Mouse (Mus musculus): Measurements from ENCODE around the gene Scd4. TPM values are rescaled to one million over a fixed set of nuclear protein-coding genes. Genes with fewer than 3 reads are reported as not detected.
A peak's percentile ranks its signal among the peaks of the same experiment; 100 is the strongest.

Gene Scd4
- polyA plus RNA-seq, 1 experiment from 2014 or later, result 0.06 TPM

GRCm38 (mm10) chr19:44294588-44295041 lies 38.3 kb upstream of the Scd4 start:
- peak overlapping the region; percentile 76 for H3K4me3 ChIP-seq
- peak overlapping the region; percentile 97 for H3K27ac ChIP-seq
- WGBS, result 1% methylated on average over 14 of the region's 14 CpGs
- peak; percentile 90 for DNase-seq (ENCODE audit: extremely low spot score, low spot score)
- peaks cover 49% of the 10 kb centered on the region for H3K36me3 ChIP-seq (replicated peaks)
- H3K27me3 ChIP-seq (ENCODE audit: poor library complexity, severe bottlenecking), result no peaks in the 10 kb centered on the region
- no peaks in the 10 kb centered on the region for H3K9me3 ChIP-seq
- peaks cover 80% of the 10 kb centered on the region for H3K4me1 ChIP-seq

GRCm38 (mm10) chr19:44295251-44295650 lies 37.6 kb upstream of the Scd4 start:
- peak overlapping the region; percentile 76 for H3K4me3 ChIP-seq
- H3K9me3 ChIP-seq, result no peaks in the 10 kb centered on the region
- H3K4me1 ChIP-seq, result peaks cover 82% of the 10 kb centered on the region
- 16% methylated on average over 3 of the region's 3 CpGs for WGBS
- H3K36me3 ChIP-seq (replicated peaks), result peaks cover 55% of the 10 kb centered on the region
- H3K27ac ChIP-seq, result peak overlapping the region; percentile 97
- H3K27me3 ChIP-seq (ENCODE audit: poor library complexity, severe bottlenecking), result no peaks in the 10 kb centered on the region
- DNase-seq (ENCODE audit: extremely low spot score, low spot score), result no peak

- Histone ChIP-seq H3K27ac (peak overlapping the region; percentile 97), H3K36me3 (replicated peaks) (peaks cover 60% of the 10 kb centered on the region), H3K4me1 (peaks cover 84% of the 10 kb centered on the region), H3K27me3 (ENCODE audit: poor library complexity, severe bottlenecking) (no peaks in the 10 kb centered on the region), H3K4me3 (peak overlapping the region; percentile 76), H3K9me3 (no peaks in the 10 kb centered on the region)
- peak; percentile 84 for DNase-seq (ENCODE audit: extremely low spot score, low spot score)
- WGBS, result 15% methylated on average over 4 of the region's 4 CpGs
These were observed 37.2 kb upstream of the Scd4 start for GRCm38 (mm10) chr19:44295741-44296140.

- Histone ChIP-seq H3K36me3 (replicated peaks) (peaks cover 65% of the 10 kb centered on the region), H3K4me3 (peak overlapping the region; percentile 76), H3K9me3 (no peaks in the 10 kb centered on the region), H3K4me1 (peaks cover 85% of the 10 kb centered on the region), H3K27ac (peak overlapping the region; percentile 97), H3K27me3 (ENCODE audit: poor library complexity, severe bottlenecking) (no peaks in the 10 kb centered on the region)
- 47% methylated on average over 7 of the region's 7 CpGs for WGBS
- no peak for DNase-seq (ENCODE audit: extremely low spot score, low spot score)
These were observed 36.7 kb upstream of the Scd4 start for GRCm38 (mm10) chr19:44296186-44296585.

- Histone ChIP-seq H3K4me1 (peaks cover 82% of the 10 kb centered on the region), H3K27ac (peak overlapping the region; percentile 97)
- 81% methylated on average over 8 of the region's 8 CpGs for WGBS
These were observed 35.7 kb upstream of the Scd4 start for GRCm38 (mm10) chr19:44297068-44297760.

DNA sequence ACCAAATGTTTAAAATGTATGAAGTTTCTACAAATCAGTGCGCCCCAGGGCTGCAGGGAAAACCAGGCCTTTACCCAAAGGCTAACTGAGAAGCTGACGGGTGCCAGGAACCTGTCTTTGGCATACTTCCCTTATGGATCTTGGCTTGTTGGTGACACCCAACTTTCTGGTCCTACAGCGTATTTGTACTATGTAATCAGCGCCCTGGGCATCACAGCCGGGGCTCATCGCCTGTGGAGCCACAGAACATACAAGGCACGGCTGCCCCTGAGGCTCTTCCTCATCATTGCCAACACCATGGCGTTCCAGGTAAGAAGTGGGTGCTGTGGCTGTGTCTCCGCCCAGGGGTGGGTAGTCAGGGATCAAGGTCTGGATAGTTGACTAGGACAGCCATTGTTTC lies 35.0 kb upstream of the Scd4 start:
- Histone ChIP-seq H3K27ac (no peak overlapping the region), H3K4me3 (peak overlapping the region; percentile 76), H3K36me3 (replicated peaks) (peaks cover 81% of the 10 kb centered on the region), H3K9me3 (no peaks in the 10 kb centered on the region), H3K27me3 (ENCODE audit: poor library complexity, severe bottlenecking) (no peaks in the 10 kb centered on the region), H3K4me1 (peaks cover 76% of the 10 kb centered on the region)
- 94% methylated on average over 9 of the region's 9 CpGs for WGBS
- DNase-seq (ENCODE audit: extremely low spot score, low spot score), result no peak

More at GRCm38 (mm10) chr19:44297068-44297760, 35.7 kb upstream of the Scd4 start:
- Histone ChIP-seq H3K4me3 (peak overlapping the region; percentile 76), H3K27me3 (ENCODE audit: poor library complexity, severe bottlenecking) (no peaks in the 10 kb centered on the region), H3K36me3 (replicated peaks) (peaks cover 74% of the 10 kb centered on the region), H3K9me3 (no peaks in the 10 kb centered on the region)
- DNase-seq (ENCODE audit: extremely low spot score, low spot score), result no peak

- no peaks in the 10 kb centered on the region for H3K27me3 ChIP-seq (ENCODE audit: poor library complexity, severe bottlenecking)
- peaks cover 93% of the 10 kb centered on the region for H3K36me3 ChIP-seq (replicated peaks)
- H3K4me3 ChIP-seq, result peak overlapping the region; percentile 76
- DNase-seq (ENCODE audit: extremely low spot score, low spot score), result no peak
- peaks cover 68% of the 10 kb centered on the region for H3K4me1 ChIP-seq
- H3K27ac ChIP-seq, result no peak overlapping the region
- H3K9me3 ChIP-seq, result no peaks in the 10 kb centered on the region
- 91% methylated on average over 9 of the region's 9 CpGs for WGBS
These were observed 33.8 kb upstream of the Scd4 start for GRCm38 (mm10) chr19:44299078-44299477.

DNA sequence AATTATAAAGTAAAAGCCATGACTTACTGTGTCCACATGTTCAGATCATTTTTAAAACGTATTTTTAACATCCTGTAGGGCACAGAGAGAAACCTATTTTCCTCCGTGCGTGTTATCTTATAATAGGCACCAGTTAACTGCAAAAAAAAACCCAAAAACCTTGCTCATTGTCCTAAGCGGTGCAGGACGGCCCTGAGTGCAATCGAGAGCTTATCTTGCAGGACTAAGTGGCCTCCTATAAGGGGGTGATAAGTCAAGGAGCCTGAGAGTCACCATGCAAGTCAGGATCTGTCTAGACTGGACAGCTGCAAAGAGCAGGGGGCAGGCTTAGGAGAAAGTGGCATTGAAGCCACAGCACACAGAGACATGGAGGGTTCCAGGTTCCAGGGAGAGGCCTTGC lies 33.0 kb upstream of the Scd4 start:
- Histone ChIP-seq H3K27me3 (ENCODE audit: poor library complexity, severe bottlenecking) (no peaks in the 10 kb centered on the region), H3K4me1 (peaks cover 70% of the 10 kb centered on the region), H3K36me3 (replicated peaks) (peaks cover 99% of the 10 kb centered on the region), H3K9me3 (no peaks in the 10 kb centered on the region), H3K4me3 (peak overlapping the region; percentile 76; the same call in 1 of the 2 replicates), H3K27ac (no peak overlapping the region)
- WGBS, result 89% methylated on average over 6 of the region's 6 CpGs
- no peak for DNase-seq (ENCODE audit: extremely low spot score, low spot score)

- H3K9me3 ChIP-seq, result no peaks in the 10 kb centered on the region
- H3K27me3 ChIP-seq (ENCODE audit: poor library complexity, severe bottlenecking), result no peaks in the 10 kb centered on the region
- H3K4me1 ChIP-seq, result peaks cover 69% of the 10 kb centered on the region
- DNase-seq (ENCODE audit: extremely low spot score, low spot score), result no peak
- no peak overlapping the region for H3K27ac ChIP-seq
- WGBS, result 87% methylated on average over 7 of the region's 7 CpGs
- peaks cover 99% of the 10 kb centered on the region for H3K36me3 ChIP-seq (replicated peaks)
- peak overlapping the region; percentile 76; the same call in 1 of the 2 replicates for H3K4me3 ChIP-seq
These were observed 32.4 kb upstream of the Scd4 start for GRCm38 (mm10) chr19:44300520-44300919.

GRCm38 (mm10) chr19:44301176-44301575 lies 31.7 kb upstream of the Scd4 start:
- Histone ChIP-seq H3K36me3 (replicated peaks) (peaks cover 99% of the 10 kb centered on the region), H3K27me3 (ENCODE audit: poor library complexity, severe bottlenecking) (no peaks in the 10 kb centered on the region), H3K9me3 (no peaks in the 10 kb centered on the region), H3K4me3 (peak overlapping the region; percentile 76; the same call in 1 of the 2 replicates), H3K27ac (no peak overlapping the region), H3K4me1 (peaks cover 62% of the 10 kb centered on the region)
- no peak for DNase-seq (ENCODE audit: extremely low spot score, low spot score)
- WGBS, result 96% methylated on average over 16 of the region's 16 CpGs

GRCm38 (mm10) chr19:44301671-44302305 lies 31.1 kb upstream of the Scd4 start:
- H3K27ac ChIP-seq, result no peak overlapping the region
- no peaks in the 10 kb centered on the region for H3K27me3 ChIP-seq (ENCODE audit: poor library complexity, severe bottlenecking)
- peaks cover 99% of the 10 kb centered on the region for H3K36me3 ChIP-seq (replicated peaks)
- peak; percentile 7 for DNase-seq (ENCODE audit: extremely low spot score, low spot score)
- H3K9me3 ChIP-seq, result no peaks in the 10 kb centered on the region
- H3K4me3 ChIP-seq, result no peak overlapping the region; the same call in 1 of the 2 replicates
- peaks cover 56% of the 10 kb centered on the region for H3K4me1 ChIP-seq
- 89% methylated on average over 9 of the region's 9 CpGs for WGBS

- WGBS, result 95% methylated on average over 11 of the region's 11 CpGs
- Histone ChIP-seq H3K36me3 (replicated peaks) (peaks cover 99% of the 10 kb centered on the region), H3K4me1 (peaks cover 45% of the 10 kb centered on the region), H3K4me3 (no peak overlapping the region), H3K9me3 (no peaks in the 10 kb centered on the region), H3K27me3 (ENCODE audit: poor library complexity, severe bottlenecking) (no peaks in the 10 kb centered on the region), H3K27ac (no peak overlapping the region)
- no peak for DNase-seq (ENCODE audit: extremely low spot score, low spot score)
These were observed 30.0 kb upstream of the Scd4 start for GRCm38 (mm10) chr19:44302901-44303300.

- Histone ChIP-seq H3K4me3 (no peak overlapping the region), H3K9me3 (no peaks in the 10 kb centered on the region), H3K4me1 (peaks cover 39% of the 10 kb centered on the region), H3K27ac (no peak overlapping the region), H3K27me3 (ENCODE audit: poor library complexity, severe bottlenecking) (no peaks in the 10 kb centered on the region), H3K36me3 (replicated peaks) (peaks cover 99% of the 10 kb centered on the region)
- WGBS, result 94% methylated on average over 8 of the region's 8 CpGs
- DNase-seq (ENCODE audit: extremely low spot score, low spot score), result no peak
These were observed 29.4 kb upstream of the Scd4 start for GRCm38 (mm10) chr19:44303502-44303901.

All from forebrain, embryonic 10.5 days (tissue).